Mouse (Mus musculus) heart, postnatal 0 days (tissue): ENCODE measurements at regions not wholly inside any gene's neighbourhood (a gene's known extent, or its start where the extent isn't known, plus 50 kb on each side); places are given as distances from the start of the nearest gene placed in this dataset.

ENCODE experiments used
- ATAC-seq: fragments of 200-750 bp; cut with Nextera tagmentation; 2 replicates; pipeline ENCODE4 v1.8.0; 2017; ENCODE audit warnings: low read depth, moderate number of reproducible peaks, moderate library complexity; ENCODE audit not compliant: insufficient read depth
- DNase-seq: peaks from one replicate; pipeline ENCODE4 v3.0.0-alpha.2; 2016; ENCODE audit warnings: low spot score
- H3K27ac ChIP-seq: fragments of 300-500 bp; sonication (generic); 2 replicates; pipeline ENCODE4 v1.5.1; 2014; ENCODE audit warnings: low read depth, mild to moderate bottlenecking
- H3K27me3 ChIP-seq: fragments of 300-500 bp; sonication (generic); 2 replicates; pipeline ENCODE4 v1.6.1; 2014; ENCODE audit warnings: low read length, mixed read lengths; ENCODE audit not compliant: control insufficient read depth, insufficient read depth
- H3K36me3 ChIP-seq: fragments of 300-500 bp; sonication (generic); replicated peaks from 2 replicates; pipeline ENCODE4 v1.6.1; 2014; ENCODE audit warnings: low read length, mixed read lengths; ENCODE audit not compliant: control insufficient read depth, insufficient read depth
- H3K4me1 ChIP-seq: fragments of 300-500 bp; sonication (generic); 2 replicates; pipeline ENCODE4 v1.6.1; 2014; ENCODE audit warnings: antibody characterized with exemption; ENCODE audit not compliant: control insufficient read depth, insufficient read depth
- H3K4me2 ChIP-seq: fragments of 300-500 bp; sonication (generic); 2 replicates; pipeline ENCODE4 v1.6.1; 2014; ENCODE audit warnings: low read depth, mild to moderate bottlenecking, low read length, moderate library complexity
- H3K4me3 ChIP-seq: fragments of 300-500 bp; sonication (generic); 2 replicates; pipeline ENCODE4 v1.5.1; 2014; ENCODE audit warnings: low read depth, low read length
- H3K9ac ChIP-seq: fragments of 300-500 bp; sonication (generic); replicated peaks from 2 replicates; pipeline ENCODE4 v1.6.1; 2014; ENCODE audit warnings: low read depth, low read length, mixed read lengths
- H3K9me3 ChIP-seq: fragments of 300-500 bp; sonication (generic); replicated peaks from 2 replicates; pipeline ENCODE4 v1.6.1; 2016; ENCODE audit warnings: low read length; ENCODE audit not compliant: control insufficient read depth
- CTCF ChIP-seq: IDR thresholded peaks from 2 replicates; pipeline ENCODE4 v1.5.1; 2016; ENCODE audit warnings: antibody characterized with exemption, control low read depth, low read depth
- EP300 ChIP-seq: IDR thresholded peaks from 2 replicates; pipeline ENCODE4 v1.6.1; 2016; ENCODE audit warnings: antibody characterized with exemption, low read depth
- WGBS: fragments of 180-500 bp; shearing (Covaris S2); extraction: QIAGEN DNeasy Blood & Tissue Kit; methylation state at CpG from one replicate; pipeline ENCODE4 v1.1.7; 2014; 5-methylcytosine and 5-hydroxymethylcytosine counted together

DNA sequence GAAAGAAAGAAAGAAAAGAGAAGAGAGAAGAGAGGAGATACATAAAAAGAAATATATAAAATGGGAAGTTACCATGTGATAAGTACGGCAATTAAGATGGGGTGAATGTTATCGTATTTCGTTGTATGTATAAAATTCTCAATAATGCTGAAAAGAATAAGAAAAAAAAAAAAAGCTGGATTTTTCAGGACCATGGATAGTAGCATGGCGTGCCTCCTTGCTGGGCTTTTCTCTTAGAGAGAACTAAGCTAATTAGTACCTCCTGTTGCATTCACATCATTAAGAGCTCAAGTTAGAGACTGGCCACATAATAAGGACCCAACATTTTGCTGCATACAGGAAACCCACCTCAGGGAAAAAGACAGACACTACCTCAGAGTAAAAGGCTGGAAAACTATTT lies 405.7 kb downstream of the Gm16223 start:
- Histone ChIP-seq H3K4me2 (no peak overlapping the region), H3K4me1 (no peaks in the 10 kb centered on the region), H3K36me3 (no peaks in the 10 kb centered on the region), H3K9ac (no peak overlapping the region), H3K27ac (no peak overlapping the region), H3K27me3 (no peaks in the 10 kb centered on the region), H3K9me3 (no peaks in the 10 kb centered on the region), H3K4me3 (no peak overlapping the region)
- WGBS: 64% methylated on average over 4 of the region's 4 CpGs
- DNase-seq (no peak), ATAC-seq (no peak)
- TF ChIP-seq EP300: no peak
- no peak for TF ChIP-seq CTCF

GRCm38 (mm10) chr5:42502124-42502801 lies 434.5 kb downstream of the Gm16223 start:
- Histone ChIP-seq H3K27me3 (no peaks in the 10 kb centered on the region), H3K9me3 (no peaks in the 10 kb centered on the region), H3K4me2 (no peak overlapping the region), H3K4me1 (no peaks in the 10 kb centered on the region), H3K27ac (no peak overlapping the region), H3K36me3 (no peaks in the 10 kb centered on the region), H3K9ac (no peak overlapping the region), H3K4me3 (no peak overlapping the region)
- DNase-seq (no peak), ATAC-seq (no peak)
- TF ChIP-seq EP300 (no peak), CTCF (no peak)
- 81% methylated on average over 11 of the region's 11 CpGs for WGBS

DNA sequence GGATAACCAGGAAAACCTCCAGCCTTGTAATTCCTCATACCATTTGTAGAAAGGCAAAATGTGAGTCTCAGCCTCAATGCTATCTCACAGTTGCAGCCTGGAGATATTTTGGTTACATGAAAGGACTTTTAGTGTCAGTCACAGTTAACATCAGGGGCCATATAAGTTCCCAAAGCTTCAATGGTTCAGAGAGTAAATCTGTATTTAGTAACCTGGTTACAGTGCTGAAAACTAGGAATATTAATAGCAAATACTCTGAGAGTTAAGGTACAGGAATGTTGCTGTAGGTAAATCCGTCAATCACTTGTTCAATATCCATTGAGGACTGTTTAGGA lies 435.0 kb downstream of the Gm16223 start:
- Histone ChIP-seq H3K4me1 (no peaks in the 10 kb centered on the region), H3K4me2 (no peak overlapping the region), H3K27ac (no peak overlapping the region), H3K36me3 (no peaks in the 10 kb centered on the region), H3K4me3 (no peak overlapping the region), H3K9ac (no peak overlapping the region), H3K9me3 (no peaks in the 10 kb centered on the region), H3K27me3 (no peaks in the 10 kb centered on the region)
- DNase-seq (no peak), ATAC-seq (no peak)
- no peak for TF ChIP-seq EP300
- no peak for TF ChIP-seq CTCF
- 73% methylated on average over 1 of the region's 1 CpGs for WGBS

GRCm38 (mm10) chr5:42509200-42509599 lies 441.4 kb downstream of the Gm16223 start:
- Histone ChIP-seq H3K9ac (no peak overlapping the region), H3K9me3 (no peaks in the 10 kb centered on the region), H3K4me1 (no peaks in the 10 kb centered on the region), H3K4me2 (no peak overlapping the region), H3K27ac (no peak overlapping the region), H3K36me3 (no peaks in the 10 kb centered on the region), H3K27me3 (no peaks in the 10 kb centered on the region), H3K4me3 (no peak overlapping the region)
- ATAC-seq (no peak), DNase-seq (no peak)
- 62% methylated on average over 5 of the region's 5 CpGs for WGBS
- TF ChIP-seq EP300 (no peak), CTCF (no peak)

DNA sequence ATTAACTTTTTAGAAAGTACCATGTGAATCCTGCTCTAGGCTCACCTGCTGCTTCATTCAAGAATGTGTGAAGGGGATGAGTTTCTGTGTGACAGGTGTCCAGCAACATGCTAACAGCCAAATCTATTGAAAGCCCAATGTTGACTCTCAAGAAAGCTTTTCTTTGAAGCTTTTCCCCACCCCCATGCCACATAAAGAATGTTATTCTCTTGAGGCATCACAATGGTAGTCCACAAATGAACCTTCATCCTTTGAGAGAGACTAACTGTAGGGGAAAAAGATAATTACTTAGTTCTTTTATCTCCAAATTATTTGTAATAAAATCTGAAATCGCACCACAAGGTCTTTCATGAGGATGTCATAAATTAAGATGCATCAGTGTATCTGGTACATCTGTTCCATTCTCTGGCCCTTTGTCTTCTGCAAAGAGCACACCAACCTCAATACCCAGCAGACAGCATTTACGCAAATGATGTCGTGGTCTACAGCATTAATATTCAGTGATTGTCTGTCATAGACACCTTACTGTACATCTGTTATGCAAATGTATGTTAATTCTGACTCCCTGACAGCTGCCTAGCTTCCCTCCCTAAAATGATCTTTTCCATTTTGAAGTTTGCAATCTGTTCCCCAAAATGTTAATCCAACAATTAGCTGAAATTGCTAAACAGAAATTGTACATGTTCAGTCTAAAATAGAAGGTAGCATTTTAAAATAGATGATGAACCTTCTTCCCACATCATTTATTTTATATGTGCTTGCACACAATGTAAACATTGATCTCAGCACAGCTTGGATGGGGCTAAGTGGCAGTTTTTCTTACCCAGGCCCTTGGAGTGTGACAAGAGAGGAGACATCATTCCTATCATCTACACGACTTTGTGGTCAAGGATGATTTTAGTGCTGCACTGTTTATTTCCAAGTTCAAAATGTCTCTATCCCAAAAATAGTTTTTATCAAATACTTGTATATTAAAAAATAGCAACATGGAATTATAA lies 455.7 kb downstream of the Gm16223 start:
- TF ChIP-seq CTCF (no peak), EP300 (no peak)

More for the DNA sequence above, 455.7 kb downstream of the Gm16223 start:
- H3K9ac ChIP-seq: no peak overlapping the region
- no peaks in the 10 kb centered on the region for H3K4me1 ChIP-seq
- H3K4me3 ChIP-seq: no peak overlapping the region
- H3K27me3 ChIP-seq: no peaks in the 10 kb centered on the region
- H3K27ac ChIP-seq: no peak overlapping the region
- no peaks in the 10 kb centered on the region for H3K36me3 ChIP-seq
- DNase-seq: no peak
- no peak for ATAC-seq
- H3K9me3 ChIP-seq: no peaks in the 10 kb centered on the region
- 68% methylated on average over 4 of the region's 4 CpGs for WGBS
- no peak overlapping the region for H3K4me2 ChIP-seq
